Mouse (Mus musculus) gastrocnemius, postnatal 36 days (tissue): ENCODE measurements around the gene Pip5kl1. TPM values are rescaled to one million over a fixed set of nuclear protein-coding genes. Genes with fewer than 3 reads are reported as not detected.

Experiments
- DNase-seq, 2 experiments: peaks; one replicate each; pipeline ENCODE4 v3.0.0; 2022
- intact Hi-C: fragments of 180-260 bp; cut with DNase I; formaldehyde crosslinking; loops from one replicate; pipeline ENCODE4 v1.15.1; 2025
- total RNA-seq, 2 experiments: library from RNA; stranded (reverse); gene quantifications; 2 replicates each; pipeline ENCODE4 v1.2.3; 2021

Gene Pip5kl1
- total RNA-seq, 2 experiments from 2014 or later, result not detected

- intact Hi-C loops, result no loop called here
- DNase-seq, result no peak
Measured at GRCm38 (mm10) chr2:32630036-32630435, 55.4 kb downstream of the Pip5kl1 start.

- no peak for DNase-seq
- intact Hi-C loops, result no loop called here
Measured at GRCm38 (mm10) chr2:32631046-32631445, 56.4 kb downstream of the Pip5kl1 start.

GRCm38 (mm10) chr2:32631737-32632394 is 57.3 kb downstream of the Pip5kl1 start:
- intact Hi-C loops, result no loop called here

More at GRCm38 (mm10) chr2:32631737-32632394, 57.3 kb downstream of the Pip5kl1 start:
- peak; percentile 71 to 73 for DNase-seq

Other genes with a start within 250 kb of the Pip5kl1 start
- 10 to 100 TPM; 23.2 to 25.4 TPM for gene Ciz1, start 222.5 kb upstream of the Pip5kl1 start, total RNA-seq
- 1 to 10 TPM; 4.8 to 5.3 TPM for gene Dnm1, start 221.5 kb upstream of the Pip5kl1 start, total RNA-seq
- 10 to 100 TPM; 36.4 to 44.0 TPM for gene 1110008P14Rik, start 192.9 kb upstream of the Pip5kl1 start, total RNA-seq
- gene Lcn2, start 186.5 kb upstream of the Pip5kl1 start, total RNA-seq, result 1 to 10 TPM; 1.4 to 3.7 TPM
- gene Ptges2, start 178.9 kb upstream of the Pip5kl1 start, total RNA-seq, result 10 to 100 TPM; 41.3 to 45.0 TPM
- gene Naif1, start 124.3 kb upstream of the Pip5kl1 start, total RNA-seq, result 1 to 10 TPM; 1.8 to 1.9 TPM
- 100 to 1,000 TPM in 1 of 2 experiments, 10 to 100 TPM in 1; 71.7 to 145 TPM for gene Slc25a25, start 123.4 kb upstream of the Pip5kl1 start, total RNA-seq
- 1 to 10 TPM; 2.6 to 2.7 TPM for gene Fam102a, start 39.5 kb upstream of the Pip5kl1 start, total RNA-seq
- 10 to 100 TPM; 10.3 to 11.0 TPM for gene Dpm2, start 3.9 kb upstream of the Pip5kl1 start, total RNA-seq
- gene 9430097D07Rik, start 887 bp downstream of the Pip5kl1 start, total RNA-seq, result not detected
- gene St6galnac4, start 12.3 kb downstream of the Pip5kl1 start, total RNA-seq, result 10 to 100 TPM; 14.1 to 21.7 TPM
- 10 to 100 TPM; 34.9 to 46.5 TPM for gene St6galnac6, start 24.9 kb downstream of the Pip5kl1 start, total RNA-seq
- 1,000 to 10,000 TPM; 1,818 to 2,240 TPM for gene Ak1, start 47.0 kb downstream of the Pip5kl1 start, total RNA-seq
- 10 to 100 TPM; 23.9 to 26.7 TPM for gene Eng, start 71.8 kb downstream of the Pip5kl1 start, total RNA-seq
- gene Fpgs, start 129.3 kb downstream of the Pip5kl1 start, total RNA-seq, result 1 to 10 TPM; 4.4 to 4.5 TPM
- 10 to 100 TPM; 18.1 to 21.0 TPM for gene Cdk9, start 138.3 kb downstream of the Pip5kl1 start, total RNA-seq
- 1 to 10 TPM; 6.4 to 7.0 TPM for gene Sh2d3c, start 146.3 kb downstream of the Pip5kl1 start, total RNA-seq
- gene 6330409D20Rik, start 166.2 kb downstream of the Pip5kl1 start, total RNA-seq, result not detected
- gene Tor2a, start 182.4 kb downstream of the Pip5kl1 start, total RNA-seq, result 1 to 10 TPM; 3.9 to 5.1 TPM
- gene Ttc16, start 200.8 kb downstream of the Pip5kl1 start, total RNA-seq, result not detected
- 1 to 10 TPM; 2.0 to 2.1 TPM for gene Ptrh1, start 201.0 kb downstream of the Pip5kl1 start, total RNA-seq
- gene Cfap157, start 209.6 kb downstream of the Pip5kl1 start, total RNA-seq, result not detected